Mouse (Mus musculus) liver, adult 2 months (tissue): ENCODE data around the gene Arhgap22. TPM values are rescaled to one million over a fixed set of nuclear protein-coding genes. Genes with fewer than 3 reads are reported as not detected.

Experiments used
- DNase-seq: peaks from one replicate; pipeline ENCODE4 v3.0.0-alpha.2; 2011; ENCODE audit warnings: low read depth, low spot score; ENCODE audit errors: extremely low read depth
- H3K27ac ChIP-seq: fragments of 200-500 bp; replicated peaks from 2 replicates; pipeline ENCODE4 v1.5.1; 2012; ENCODE audit warnings: low read depth, mild to moderate bottlenecking, control low read depth, inconsistent platforms, low read length; ENCODE audit not compliant: insufficient read depth
- H3K27me3 ChIP-seq: fragments of 200-500 bp; 2 replicates; pipeline ENCODE4 v1.6.1; 2012; ENCODE audit warnings: mild to moderate bottlenecking, moderate library complexity, low read length, inconsistent platforms; ENCODE audit not compliant: control insufficient read depth, insufficient read depth
- H3K36me3 ChIP-seq: fragments of 200-500 bp; 2 replicates; pipeline ENCODE4 v1.6.1; 2012; ENCODE audit warnings: low read length, inconsistent platforms; ENCODE audit not compliant: control insufficient read depth, insufficient read depth
- H3K4me1 ChIP-seq: fragments of 200-500 bp; 2 replicates; pipeline ENCODE4 v1.6.1; 2011; ENCODE audit warnings: low read length; ENCODE audit not compliant: control insufficient read depth, insufficient read depth
- H3K4me3 ChIP-seq: fragments of 200-500 bp; 2 replicates; pipeline ENCODE4 v1.5.1; 2011; ENCODE audit warnings: low read depth, mild to moderate bottlenecking, control low read depth, low read length, moderate library complexity; ENCODE audit not compliant: insufficient read depth
- H3K79me2 ChIP-seq: fragments of 200-500 bp; 2 replicates; pipeline ENCODE4 v1.6.1; 2012; ENCODE audit warnings: inconsistent platforms, mild to moderate bottlenecking, low read length, moderate library complexity; ENCODE audit not compliant: control insufficient read depth, insufficient read depth
- H3K9ac ChIP-seq: fragments of 200-500 bp; 2 replicates; pipeline ENCODE4 v1.6.1; 2012; ENCODE audit warnings: low read depth, mild to moderate bottlenecking, control low read depth, inconsistent platforms, low read length
- CTCF ChIP-seq: fragments of 200-500 bp; IDR thresholded peaks from 2 replicates; pipeline ENCODE4 v1.5.1; 2011; ENCODE audit warnings: low read depth, low read length, control low read depth
- POLR2A ChIP-seq: fragments of 200-500 bp; IDR thresholded peaks from 2 replicates; pipeline ENCODE4 v1.6.1; 2011; ENCODE audit warnings: low read length, control low read depth; ENCODE audit not compliant: insufficient read depth; ENCODE audit errors: extremely low read depth
- WGBS: fragments of 180-500 bp; shearing (Covaris S2); methylation state at CpG from one replicate; pipeline ENCODE4 v1.1.7; 2018; 5-methylcytosine and 5-hydroxymethylcytosine counted together
- polyA plus RNA-seq: library from polyadenylated mRNA; depleted of rRNA; stranded (reverse); fragments of >200 nt; gene quantifications from 2 replicates; pipeline ENCODE4 v1.2.3, GENCODE M21; 2012
- total RNA-seq: library from RNA; depleted of rRNA; stranded (reverse); fragments of >200 nt; gene quantifications from 2 replicates; pipeline ENCODE4 v1.2.3, GENCODE M21; 2014

The Arhgap22 gene
- total and polyA plus RNA-seq, 2 experiments = 0.09 to 0.57 TPM

DNA sequence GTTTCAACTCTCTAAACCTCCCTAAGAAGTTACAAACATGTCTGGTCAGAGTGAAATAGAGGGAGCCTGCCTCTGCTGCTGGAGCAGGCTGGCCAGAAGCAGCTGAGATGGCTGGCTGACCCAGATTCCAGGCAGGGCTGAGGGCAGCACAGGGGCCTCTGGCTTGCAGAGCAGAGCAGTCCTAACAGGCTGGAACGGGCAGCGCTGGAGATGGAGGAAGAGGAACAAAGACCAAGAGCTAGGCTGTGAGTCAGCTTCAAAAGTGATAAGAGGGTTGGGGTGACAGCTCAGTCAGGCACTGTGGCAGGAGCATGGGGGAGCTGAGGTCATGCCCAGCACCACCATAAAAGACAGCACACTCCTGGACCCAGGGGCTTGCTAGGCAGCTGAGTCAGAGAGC lies 62.4 kb downstream of the Arhgap22 start:
- H3K9ac ChIP-seq = no peak overlapping the region
- H3K27me3 ChIP-seq = no peaks in the 10 kb centered on the region
- H3K79me2 ChIP-seq = no peaks in the 10 kb centered on the region
- no peak for TF ChIP-seq CTCF
- no peak for TF ChIP-seq POLR2A
- no peaks in the 10 kb centered on the region for H3K4me1 ChIP-seq
- 51% methylated on average over 2 of the region's 2 CpGs for WGBS
- H3K36me3 ChIP-seq = no peaks in the 10 kb centered on the region
- H3K27ac ChIP-seq = no peak overlapping the region
- no peak overlapping the region for H3K4me3 ChIP-seq
- DNase-seq = no peak

DNA sequence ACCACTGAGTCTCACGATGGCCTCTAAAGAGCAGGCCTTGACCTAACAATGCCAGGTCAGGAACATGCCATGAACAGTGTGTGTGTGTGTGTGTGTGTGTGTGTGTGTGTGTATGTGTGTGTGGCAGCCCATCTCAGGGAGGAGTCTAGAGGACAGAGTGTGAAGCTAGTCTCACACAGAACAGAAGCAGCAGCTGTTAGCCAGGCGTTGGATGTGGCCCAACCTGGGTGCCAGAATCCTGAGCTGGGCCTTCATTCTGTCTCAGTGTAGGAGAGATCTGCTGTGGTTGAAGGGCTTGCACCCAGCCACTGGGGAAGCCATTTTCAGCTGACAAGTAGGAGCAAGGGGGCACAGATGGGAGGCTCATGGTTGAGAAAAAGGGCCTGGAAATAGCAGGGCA lies 64.5 kb downstream of the Arhgap22 start:
- Histone ChIP-seq H3K9ac (no peak overlapping the region), H3K27ac (no peak overlapping the region), H3K4me1 (no peaks in the 10 kb centered on the region), H3K36me3 (no peaks in the 10 kb centered on the region), H3K4me3 (no peak overlapping the region), H3K27me3 (no peaks in the 10 kb centered on the region), H3K79me2 (no peaks in the 10 kb centered on the region)
- 74% methylated on average over 2 of the region's 2 CpGs for WGBS
- DNase-seq = no peak
- no peak for TF ChIP-seq POLR2A
- no peak for TF ChIP-seq CTCF

DNA sequence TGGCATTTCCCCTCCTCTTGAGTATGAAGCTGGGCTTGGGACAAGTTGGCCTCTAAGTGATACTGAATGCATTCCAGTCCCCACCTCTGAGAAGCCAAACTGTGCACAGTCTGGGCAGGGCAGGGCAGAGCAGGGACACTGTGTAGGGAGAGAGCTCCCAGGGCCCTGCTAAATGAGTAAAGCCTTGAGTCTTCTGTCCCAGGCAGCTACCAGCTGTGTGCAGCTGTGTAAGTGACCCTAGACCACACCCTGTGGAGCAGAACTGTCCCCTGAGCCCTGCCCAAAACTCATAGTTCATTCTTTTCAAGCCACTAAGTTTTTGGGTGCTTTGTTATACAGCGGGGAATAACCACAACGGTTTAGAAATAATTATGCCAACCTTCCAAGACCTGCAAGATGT lies 67.1 kb downstream of the Arhgap22 start:
- 95% methylated on average over 2 of the region's 2 CpGs for WGBS
- no peak for DNase-seq
- Histone ChIP-seq H3K4me3 (no peak overlapping the region), H3K36me3 (no peaks in the 10 kb centered on the region), H3K4me1 (no peaks in the 10 kb centered on the region), H3K9ac (no peak overlapping the region), H3K79me2 (no peaks in the 10 kb centered on the region), H3K27ac (no peak overlapping the region), H3K27me3 (no peaks in the 10 kb centered on the region)
- TF ChIP-seq CTCF (no peak), POLR2A (no peak)

DNA sequence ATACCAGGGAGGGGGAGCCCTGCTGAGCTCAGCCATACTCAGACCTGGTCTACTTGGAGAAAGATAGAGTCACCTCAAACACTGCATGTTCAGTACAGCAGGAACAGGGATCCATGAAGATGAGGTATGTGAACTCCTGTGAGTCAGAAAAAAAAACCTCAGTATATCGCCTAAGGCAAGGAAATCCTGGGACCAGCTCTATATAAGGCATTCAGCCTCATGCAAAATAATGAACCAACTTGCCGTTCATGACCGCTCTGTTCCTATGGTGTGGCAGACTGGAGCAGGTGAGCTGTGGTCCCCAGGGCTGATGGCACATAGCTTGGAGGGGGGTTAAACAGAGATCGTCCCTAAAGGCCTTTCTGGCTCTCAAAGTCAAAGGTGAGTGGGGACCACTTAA lies 68.6 kb downstream of the Arhgap22 start:
- DNase-seq = no peak

DNA sequence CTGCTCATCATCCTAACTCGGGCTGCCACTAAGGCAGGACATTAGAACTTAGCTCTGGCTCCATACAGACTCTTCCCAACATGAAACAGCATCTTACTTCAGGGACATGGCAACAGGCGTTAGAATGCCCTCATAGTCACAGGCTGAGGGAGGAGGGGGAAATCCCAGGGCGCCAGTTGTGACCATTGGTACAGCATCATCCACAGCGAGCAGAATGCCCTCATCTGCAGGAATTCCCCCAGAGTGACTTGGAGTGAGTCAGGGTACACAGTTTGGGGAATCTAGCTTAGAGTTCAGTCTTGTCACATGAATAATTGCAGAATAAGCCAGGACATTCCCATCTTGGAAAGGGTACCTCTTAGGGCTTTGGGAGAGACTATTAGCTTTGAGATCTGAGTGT lies 74.1 kb downstream of the Arhgap22 start:
- Histone ChIP-seq H3K36me3 (no peaks in the 10 kb centered on the region), H3K27ac (no peak overlapping the region), H3K27me3 (no peaks in the 10 kb centered on the region), H3K4me3 (no peak overlapping the region), H3K9ac (no peak overlapping the region), H3K79me2 (no peaks in the 10 kb centered on the region), H3K4me1 (no peaks in the 10 kb centered on the region)
- no peak for TF ChIP-seq POLR2A
- TF ChIP-seq CTCF = no peak
- 68% methylated on average over 4 of the region's 4 CpGs for WGBS
- no peak for DNase-seq

More for the DNA sequence above, 68.6 kb downstream of the Arhgap22 start:
- no peak for TF ChIP-seq CTCF
- TF ChIP-seq POLR2A = no peak
- Histone ChIP-seq H3K4me1 (no peaks in the 10 kb centered on the region), H3K4me3 (no peak overlapping the region), H3K79me2 (no peaks in the 10 kb centered on the region), H3K36me3 (no peaks in the 10 kb centered on the region), H3K27me3 (no peaks in the 10 kb centered on the region), H3K9ac (no peak overlapping the region), H3K27ac (no peak overlapping the region)
- 94% methylated on average over 4 of the region's 4 CpGs for WGBS

DNA sequence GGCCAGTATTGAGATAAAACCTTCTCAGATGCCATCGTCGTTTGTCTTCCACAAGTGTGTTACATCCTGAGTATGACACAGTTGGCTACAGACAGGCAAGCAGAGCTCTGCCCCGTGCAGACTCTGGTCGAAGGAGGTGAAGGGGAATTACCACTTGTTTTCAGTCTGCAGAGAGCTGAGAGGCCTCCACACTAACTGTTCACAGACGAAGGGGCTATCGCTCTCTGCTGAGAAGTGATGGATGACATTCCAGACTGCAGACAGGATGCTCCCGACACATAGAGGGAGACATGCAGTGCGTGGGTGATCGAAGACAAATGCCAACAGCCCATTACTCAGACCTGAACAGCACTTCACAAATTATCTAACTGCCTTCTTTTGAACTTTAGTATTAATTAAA lies 76.2 kb downstream of the Arhgap22 start:
- TF ChIP-seq POLR2A (no peak), CTCF (no peak)
- H3K4me1 ChIP-seq = no peaks in the 10 kb centered on the region
- WGBS = 63% methylated on average over 9 of the region's 9 CpGs

More for the DNA sequence above, 76.2 kb downstream of the Arhgap22 start:
- Histone ChIP-seq H3K27me3 (no peaks in the 10 kb centered on the region), H3K36me3 (no peaks in the 10 kb centered on the region), H3K79me2 (no peaks in the 10 kb centered on the region), H3K9ac (no peak overlapping the region), H3K27ac (no peak overlapping the region), H3K4me3 (no peak overlapping the region)
- DNase-seq = no peak
